Comparison of ENCODE assay signal across 10 mouse cellular contexts in genomic region chr12:30884622-30885230, GRCm38 (mm10). TPM values are rescaled to one million over a fixed set of nuclear protein-coding genes. Genes with fewer than 3 reads are reported as not detected.
DNase-seq lines count a peak whose midpoint lies in the region; ATAC-seq and TF ChIP-seq lines count a peak whose summit lies in the region.
"Had no signal": no experiment of that assay in that cellular context is flagged by ENCODE, and none has a peak within 500 bp of the region (broad histone marks: within the 10 kb centered on the region; RNA-seq: fewer than 3 reads in every experiment).

No protein-coding gene starts in this region.

- no peak overlapping the region for H3K27ac ChIP-seq in heart, embryonic 13.5 days (replicated peaks)
- H3K27ac ChIP-seq in bone marrow macrophage, adult 2 months (ENCODE audit: insufficient read depth, low read depth, low read length): no peak overlapping the region
- no peak overlapping the region for H3K27ac ChIP-seq in hindbrain, embryonic 14.5 days
- no peak overlapping the region for H3K27ac ChIP-seq in midbrain, embryonic 14.5 days (replicated peaks; ENCODE audit: low read depth, low read length)

- WGBS in heart, embryonic 13.5 days: 8% methylated on average over 39 of the region's 39 CpGs
- WGBS in hindbrain, embryonic 14.5 days: 9% methylated on average over 39 of the region's 39 CpGs
- 8% methylated on average over 39 of the region's 39 CpGs for WGBS in midbrain, embryonic 14.5 days

- no peak for DNase-seq in heart, adult 11 months
- DNase-seq in hindbrain, embryonic 14.5 days (ENCODE audit: low spot score): no peak
- no peak for DNase-seq in midbrain, embryonic 14.5 days
- no peak for DNase-seq in adrenal gland, adult 2 months

- peaks cover 12% of the 10 kb centered on the region for H3K4me1 ChIP-seq in heart, embryonic 13.5 days
- no peaks in the 10 kb centered on the region for H3K4me1 ChIP-seq in bone marrow macrophage, adult 2 months (ENCODE audit: control insufficient read depth, insufficient read depth, low read length)
- H3K4me1 ChIP-seq in hindbrain, embryonic 14.5 days (replicated peaks; ENCODE audit: control insufficient read depth, insufficient read depth, low read length): peaks cover 13% of the 10 kb centered on the region; the same call in 1 of the 2 replicates
- H3K4me1 ChIP-seq in midbrain, embryonic 14.5 days (ENCODE audit: control insufficient read depth, insufficient read depth, low read length): peaks cover 7% of the 10 kb centered on the region; the same call in 1 of the 2 replicates

- ATAC-seq in heart, embryonic 13.5 days (ENCODE audit: extremely low read depth, insufficient number of reproducible peaks, low FRiP score, low TSS enrichment): no peak
- peak; percentile 64 for ATAC-seq in hindbrain, embryonic 14.5 days (ENCODE audit: low FRiP score)
- ATAC-seq in midbrain, embryonic 14.5 days (ENCODE audit: low FRiP score, low TSS enrichment): peak; percentile 63
- no peak for ATAC-seq in monocyte, adult 5-6 weeks (replicated peaks; ENCODE audit: insufficient number of reproducible peaks, low FRiP score, low TSS enrichment, poor library complexity, severe bottlenecking)
- ATAC-seq in granulocyte monocyte progenitor cell, adult 5-6 weeks (replicated peaks; ENCODE audit: poor library complexity, severe bottlenecking): no peak; the same call in 1 of the 2 replicates

- peaks cover 85% of the 10 kb centered on the region for H3K27me3 ChIP-seq in heart, embryonic 13.5 days (replicated peaks)
- H3K27me3 ChIP-seq in hindbrain, embryonic 14.5 days (ENCODE audit: control insufficient read depth, insufficient read depth, low read length): peaks cover 49% of the 10 kb centered on the region
- H3K27me3 ChIP-seq in midbrain, embryonic 14.5 days (ENCODE audit: control insufficient read depth, insufficient read depth, low read length): peaks cover 35% of the 10 kb centered on the region
- H3K27me3 ChIP-seq: CH12.LX had no signal

- peak overlapping the region; percentile 80 for H3K4me2 ChIP-seq in heart, embryonic 13.5 days
- H3K4me2 ChIP-seq in hindbrain, embryonic 14.5 days (replicated peaks): peak overlapping the region; percentile 100
- H3K4me2 ChIP-seq in midbrain, embryonic 14.5 days (ENCODE audit: low read length): peak overlapping the region; percentile 100

- H3K4me3 ChIP-seq in heart, embryonic 13.5 days: peak overlapping the region; percentile 58
- H3K4me3 ChIP-seq in bone marrow macrophage, adult 2 months (ENCODE audit: insufficient read depth, low read length): peak overlapping the region; percentile 35; the same call in 1 of the 2 replicates
- H3K4me3 ChIP-seq in hindbrain, embryonic 14.5 days (replicated peaks; ENCODE audit: low read length): peak overlapping the region; percentile 63
- peak overlapping the region; percentile 55 for H3K4me3 ChIP-seq in midbrain, embryonic 14.5 days (replicated peaks; ENCODE audit: low read depth, low read length)

- H3K9me3 ChIP-seq in heart, embryonic 13.5 days: no peaks in the 10 kb centered on the region
- no peaks in the 10 kb centered on the region for H3K9me3 ChIP-seq in hindbrain, embryonic 14.5 days (ENCODE audit: control insufficient read depth, low read length)
- H3K9me3 ChIP-seq in midbrain, embryonic 14.5 days (ENCODE audit: control insufficient read depth, low read length): no peaks in the 10 kb centered on the region

- TF ChIP-seq POLR2A in bone marrow macrophage, adult 2 months (IDR thresholded peaks at IDR 0.05; ENCODE audit: borderline replicate concordance, low read depth, low read length): no peak

- peak overlapping the region; percentile 48 for H3K9ac ChIP-seq in heart, embryonic 13.5 days
- H3K9ac ChIP-seq in hindbrain, embryonic 14.5 days: peak overlapping the region; percentile 61
- H3K9ac ChIP-seq in midbrain, embryonic 14.5 days (replicated peaks; ENCODE audit: low read length): peak overlapping the region; percentile 50

- TF ChIP-seq CTCF in bone marrow macrophage, adult 2 months (IDR thresholded peaks at IDR 0.05; ENCODE audit: low read depth, low read length): no peak

- H3K36me3 ChIP-seq in heart, embryonic 13.5 days: no peaks in the 10 kb centered on the region
- H3K36me3 ChIP-seq in hindbrain, embryonic 14.5 days (replicated peaks; ENCODE audit: control insufficient read depth, insufficient read depth): no peaks in the 10 kb centered on the region
- no peaks in the 10 kb centered on the region for H3K36me3 ChIP-seq in midbrain, embryonic 14.5 days (ENCODE audit: control insufficient read depth, insufficient read depth, low read length)

RNA-seq across cellular contexts. Expression of gene Alkal2, which starts 0.6 kb away (rescaled TPM):
- 0.15 and 0.28 TPM in 2 replicates for polyA plus RNA-seq in heart, embryonic 13.5 days (2015; fragmentation: Nextera tagmentation; extraction: Ambion mirVana)
- polyA plus RNA-seq in bone marrow macrophage, adult 2 months (2012; ENCODE audit: insufficient read depth, insufficient read length, missing spikeins): not detected in 2 replicates
- 0.56 and 0.83 TPM in 2 replicates for polyA plus RNA-seq in hindbrain, embryonic 14.5 days (2014; fragmentation: Nextera tagmentation; extraction: Ambion mirVana)
- 0.58 TPM in 1 of 2 replicates, not detected in the other for polyA plus RNA-seq in midbrain, embryonic 14.5 days (2014; fragmentation: Nextera tagmentation; extraction: Ambion mirVana)
- total RNA-seq in monocyte, adult 5-6 weeks (2017): not detected in 3 replicates
- not detected in 2 replicates for total RNA-seq in granulocyte monocyte progenitor cell, adult 5-6 weeks (2014; fragmentation: Nextera tagmentation)
- total RNA-seq in granulocyte monocyte progenitor cell, adult 5-6 weeks (2017): not detected in 2 replicates
- total RNA-seq in adrenal gland, adult 2 months (2021): under 1 TPM in 1 of 2 experiments, not detected in 1; 0.24 TPM
- polyA plus RNA-seq in adrenal gland, adult 2 months (2012; rRNA removed): 0.33 and 0.85 TPM in 2 replicates
- total RNA-seq: CH12.LX; common myeloid progenitor, adult 5-6 weeks had no signal

RNA-seq across cellular contexts. Expression of gene Acp1, which starts 26.7 kb away (rescaled TPM):
- polyA plus RNA-seq in heart, embryonic 13.5 days (2015; fragmentation: Nextera tagmentation; extraction: Ambion mirVana): 107 and 129 TPM in 2 replicates
- polyA plus RNA-seq in bone marrow macrophage, adult 2 months (2012; ENCODE audit: insufficient read depth, insufficient read length, missing spikeins): 36.6 and 39.2 TPM in 2 replicates
- polyA plus RNA-seq in hindbrain, embryonic 14.5 days (2014; fragmentation: Nextera tagmentation; extraction: Ambion mirVana): 112 and 119 TPM in 2 replicates
- 135 and 138 TPM in 2 replicates for polyA plus RNA-seq in midbrain, embryonic 14.5 days (2014; fragmentation: Nextera tagmentation; extraction: Ambion mirVana)
- total RNA-seq in monocyte, adult 5-6 weeks (2017): 32.0 to 42.7 TPM (median 42.3 TPM) in 3 replicates
- total RNA-seq in granulocyte monocyte progenitor cell, adult 5-6 weeks (2014; fragmentation: Nextera tagmentation): 55.3 and 61.0 TPM in 2 replicates
- total RNA-seq in granulocyte monocyte progenitor cell, adult 5-6 weeks (2017): 69.7 and 69.8 TPM in 2 replicates
- 10 to 100 TPM; 51.4 to 56.8 TPM for total RNA-seq in adrenal gland, adult 2 months (2021)
- polyA plus RNA-seq in adrenal gland, adult 2 months (2012; rRNA removed): 2.5 and 6.5 TPM in 2 replicates

RNA-seq across cellular contexts. Expression of gene Sh3yl1, which starts 26.7 kb away (rescaled TPM):
- polyA plus RNA-seq in heart, embryonic 13.5 days (2015; fragmentation: Nextera tagmentation; extraction: Ambion mirVana): 7.5 and 8.1 TPM in 2 replicates
- polyA plus RNA-seq in bone marrow macrophage, adult 2 months (2012; ENCODE audit: insufficient read depth, insufficient read length, missing spikeins): 1.0 TPM in 2 replicates
- 49.9 and 53.9 TPM in 2 replicates for polyA plus RNA-seq in hindbrain, embryonic 14.5 days (2014; fragmentation: Nextera tagmentation; extraction: Ambion mirVana)
- 47.5 and 49.9 TPM in 2 replicates for polyA plus RNA-seq in midbrain, embryonic 14.5 days (2014; fragmentation: Nextera tagmentation; extraction: Ambion mirVana)
- total RNA-seq in monocyte, adult 5-6 weeks (2017): 0.39 to 2.3 TPM (median 2.1 TPM) in 3 replicates
- 0.28 and 2.4 TPM in 2 replicates for total RNA-seq in granulocyte monocyte progenitor cell, adult 5-6 weeks (2014; fragmentation: Nextera tagmentation)
- total RNA-seq in granulocyte monocyte progenitor cell, adult 5-6 weeks (2017): 1.2 and 3.0 TPM in 2 replicates
- total RNA-seq in adrenal gland, adult 2 months (2021): 1 to 10 TPM; 2.8 to 3.9 TPM
- polyA plus RNA-seq in adrenal gland, adult 2 months (2012; rRNA removed): 0.13 and 0.40 TPM in 2 replicates

Comparison
In these comparisons a context has a peak if more than half of its experiments do, and no peak if none do; other contexts are left out.
1. ATAC-seq: peak in hindbrain, embryonic 14.5 days (single experiment) and midbrain, embryonic 14.5 days (single experiment); none in heart, embryonic 13.5 days (single experiment), monocyte, adult 5-6 weeks (single experiment) and granulocyte monocyte progenitor cell, adult 5-6 weeks (single experiment).
2. Peak in every context shown above with its lines, with median percentiles within 50 percentile points of each other: H3K4me2 ChIP-seq, H3K4me3 ChIP-seq and H3K9ac ChIP-seq.